ENCODE assay signal across 26 mouse cellular contexts in the genomic region with DNA sequence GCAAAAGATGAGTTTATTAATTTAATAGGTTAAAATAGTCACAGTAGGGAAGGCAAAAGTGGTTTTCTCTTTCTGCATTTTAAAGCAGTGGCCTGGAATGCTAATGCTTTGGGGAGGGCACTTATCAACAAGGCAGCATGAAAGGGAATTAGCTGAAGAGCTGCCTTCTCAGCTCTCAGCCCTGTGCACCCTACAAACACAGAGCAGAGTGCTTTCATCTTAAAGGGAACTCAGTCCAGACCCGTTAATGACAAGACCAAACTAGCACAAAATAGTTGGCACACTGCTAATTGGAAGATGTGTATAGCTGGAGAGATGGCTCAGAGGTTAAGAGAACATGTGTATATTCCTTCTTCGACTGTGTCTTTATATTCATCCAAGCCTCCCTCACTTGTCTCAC.
DNase-seq lines count a peak whose midpoint lies in the region; ATAC-seq and TF ChIP-seq lines count a peak whose summit lies in the region.
"Had no signal": no experiment of that assay in that cellular context is flagged by ENCODE, and none has a peak within 500 bp of the region (broad histone marks: within the 10 kb centered on the region; RNA-seq: fewer than 3 reads in every experiment).

No protein-coding gene starts in this region.

- no peaks in the 10 kb centered on the region for H3K36me3 ChIP-seq in midbrain, embryonic 14.5 days (ENCODE audit: control insufficient read depth, insufficient read depth, low read length)
- no peaks in the 10 kb centered on the region for H3K36me3 ChIP-seq in midbrain, embryonic 11.5 days (ENCODE audit: control insufficient read depth, insufficient read depth, low read length)
- no peaks in the 10 kb centered on the region for H3K36me3 ChIP-seq in midbrain, embryonic 15.5 days (replicated peaks)
- no peaks in the 10 kb centered on the region for H3K36me3 ChIP-seq in midbrain, postnatal 0 days (ENCODE audit: insufficient read depth, low read length)
- H3K36me3 ChIP-seq: embryonic facial prominence, embryonic 13.5 days; embryonic facial prominence, embryonic 15.5 days; forebrain, embryonic 10.5 days had no signal

- no peak overlapping the region for H3K4me2 ChIP-seq in midbrain, embryonic 14.5 days (ENCODE audit: low read length)
- H3K4me2 ChIP-seq in midbrain, embryonic 11.5 days: no peak overlapping the region
- H3K4me2 ChIP-seq in midbrain, embryonic 15.5 days: no peak overlapping the region
- H3K4me2 ChIP-seq in midbrain, postnatal 0 days (ENCODE audit: low read depth, low read length, poor library complexity, severe bottlenecking): no peak overlapping the region
- H3K4me2 ChIP-seq: embryonic facial prominence, embryonic 13.5 days; embryonic facial prominence, embryonic 15.5 days; forebrain, embryonic 13.5 days had no signal

- WGBS in midbrain, embryonic 14.5 days: 66% methylated on average over 2 of the region's 2 CpGs
- 53% methylated on average over 2 of the region's 2 CpGs for WGBS in midbrain, embryonic 11.5 days
- WGBS in midbrain, embryonic 15.5 days: 41% methylated on average over 2 of the region's 2 CpGs
- 49% methylated on average over 2 of the region's 2 CpGs for WGBS in midbrain, postnatal 0 days

- intact Hi-C loops in heart, postnatal 10 days (cut with DNase I): no loop called here

- H3K27me3 ChIP-seq in midbrain, embryonic 14.5 days (ENCODE audit: control insufficient read depth, insufficient read depth, low read length): no peaks in the 10 kb centered on the region
- H3K27me3 ChIP-seq in midbrain, embryonic 11.5 days (ENCODE audit: control insufficient read depth, insufficient read depth, low read length): no peaks in the 10 kb centered on the region
- no peaks in the 10 kb centered on the region for H3K27me3 ChIP-seq in midbrain, embryonic 15.5 days (replicated peaks)
- no peaks in the 10 kb centered on the region for H3K27me3 ChIP-seq in midbrain, postnatal 0 days (ENCODE audit: insufficient read depth, low read length)
- H3K27me3 ChIP-seq: embryonic facial prominence, embryonic 13.5 days; embryonic facial prominence, embryonic 15.5 days; forebrain, embryonic 13.5 days had no signal

- peak; percentile 12 for DNase-seq in heart, adult 11 months
- no peak for DNase-seq in heart, postnatal 10 days
- peak; percentile 24 for DNase-seq in midbrain, embryonic 14.5 days
- DNase-seq in midbrain, embryonic 11.5 days (ENCODE audit: low spot score, missing footprints): no peak
- no peak for DNase-seq in midbrain, postnatal 0 days (ENCODE audit: low spot score)
- no peak for DNase-seq in Muller cell, postnatal 12 days (ENCODE audit: inconsistent ontology term)
- DNase-seq in spleen, adult 12 weeks (ENCODE audit: low spot score): no peak
- DNase-seq: adrenal gland, adult 8-10 months; adrenal gland, postnatal 14 days; adrenal gland, postnatal 36 days; cerebellum, adult 11 months; cerebellum, adult 18-20 months; cerebellum, adult 8-10 months; cerebellum, adult 9-11 months; cerebellum, postnatal 14 days; cerebellum, postnatal 36 days; embryo, embryonic 11 days had no signal

- H3K4me3 ChIP-seq in midbrain, embryonic 14.5 days (replicated peaks; ENCODE audit: low read depth, low read length): no peak overlapping the region
- no peak overlapping the region for H3K4me3 ChIP-seq in midbrain, embryonic 11.5 days (ENCODE audit: low read depth, low read length)
- no peak overlapping the region for H3K4me3 ChIP-seq in midbrain, embryonic 15.5 days
- no peak overlapping the region for H3K4me3 ChIP-seq in midbrain, postnatal 0 days (ENCODE audit: low read depth, low read length)
- H3K4me3 ChIP-seq: embryonic facial prominence, embryonic 13.5 days; embryonic facial prominence, embryonic 15.5 days; erythroblast, embryonic 14.5 days; forebrain, embryonic 10.5 days; forebrain, embryonic 13.5 days had no signal

- no peak for ATAC-seq in midbrain, embryonic 14.5 days (ENCODE audit: low FRiP score, low TSS enrichment)
- ATAC-seq in midbrain, embryonic 11.5 days (ENCODE audit: low FRiP score): no peak
- ATAC-seq in midbrain, embryonic 15.5 days (replicated peaks): peak; percentile 78
- ATAC-seq in midbrain, postnatal 0 days (ENCODE audit: low FRiP score): peak; percentile 52; the same call in 1 of the 2 replicates
- ATAC-seq: activated CD4-positive, CD25-positive, alpha-beta regulatory T cell, adult 4 months; forebrain, embryonic 13.5 days; forebrain, embryonic 16.5 days; Patski had no signal

- H3K27ac ChIP-seq in midbrain, embryonic 14.5 days (replicated peaks; ENCODE audit: low read depth, low read length): no peak overlapping the region
- H3K27ac ChIP-seq in midbrain, embryonic 11.5 days (ENCODE audit: low read depth, low read length): no peak overlapping the region
- no peak overlapping the region for H3K27ac ChIP-seq in midbrain, embryonic 15.5 days
- H3K27ac ChIP-seq in midbrain, postnatal 0 days (ENCODE audit: low read depth, low read length): no peak overlapping the region
- H3K27ac ChIP-seq: embryonic facial prominence, embryonic 13.5 days; embryonic facial prominence, embryonic 15.5 days; forebrain, embryonic 10.5 days; forebrain, embryonic 13.5 days had no signal

- no peaks in the 10 kb centered on the region for H3K9me3 ChIP-seq in midbrain, embryonic 14.5 days (ENCODE audit: control insufficient read depth, low read length)
- H3K9me3 ChIP-seq in midbrain, embryonic 11.5 days (ENCODE audit: control insufficient read depth, low read length): no peaks in the 10 kb centered on the region
- H3K9me3 ChIP-seq in midbrain, embryonic 15.5 days: no peaks in the 10 kb centered on the region
- H3K9me3 ChIP-seq in midbrain, postnatal 0 days (ENCODE audit: low read length): no peaks in the 10 kb centered on the region
- H3K9me3 ChIP-seq: embryonic facial prominence, embryonic 13.5 days; embryonic facial prominence, embryonic 15.5 days; forebrain, embryonic 10.5 days; forebrain, embryonic 13.5 days had no signal

- no peak for TF ChIP-seq CTCF in midbrain, postnatal 0 days (IDR thresholded peaks at IDR 0.05)

- H3K9ac ChIP-seq in midbrain, embryonic 14.5 days (replicated peaks; ENCODE audit: low read length): no peak overlapping the region
- no peak overlapping the region for H3K9ac ChIP-seq in midbrain, embryonic 11.5 days (ENCODE audit: low read length)
- H3K9ac ChIP-seq in midbrain, embryonic 15.5 days: no peak overlapping the region
- no peak overlapping the region for H3K9ac ChIP-seq in midbrain, postnatal 0 days (replicated peaks; ENCODE audit: low read length, poor library complexity, severe bottlenecking)
- H3K9ac ChIP-seq: embryonic facial prominence, embryonic 13.5 days; embryonic facial prominence, embryonic 15.5 days; forebrain, embryonic 13.5 days had no signal

- no peaks in the 10 kb centered on the region for H3K4me1 ChIP-seq in midbrain, embryonic 14.5 days (ENCODE audit: control insufficient read depth, insufficient read depth, low read length)
- H3K4me1 ChIP-seq in midbrain, embryonic 11.5 days (ENCODE audit: control insufficient read depth, insufficient read depth, low read length): no peaks in the 10 kb centered on the region
- H3K4me1 ChIP-seq in midbrain, embryonic 15.5 days: 0 out of 2 replicates have a peak, but pooled peaks cover 5% of the 10 kb centered on the region
- H3K4me1 ChIP-seq in midbrain, postnatal 0 days (ENCODE audit: insufficient read depth, low read length): no peaks in the 10 kb centered on the region
- H3K4me1 ChIP-seq: embryonic facial prominence, embryonic 13.5 days; embryonic facial prominence, embryonic 15.5 days; forebrain, embryonic 10.5 days; forebrain, embryonic 13.5 days had no signal

Comparison
In these comparisons a context has a peak if more than half of its experiments do, and no peak if none do; other contexts are left out.
1. DNase-seq: peak in heart, adult 11 months (single experiment) and midbrain, embryonic 14.5 days (single experiment); none in heart, postnatal 10 days (0 of 2), midbrain, embryonic 11.5 days (single experiment), midbrain, postnatal 0 days (single experiment), Muller cell, postnatal 12 days (single experiment) and spleen, adult 12 weeks (single experiment).
2. ATAC-seq: peak in midbrain, embryonic 15.5 days (single experiment) and midbrain, postnatal 0 days (single experiment); none in midbrain, embryonic 14.5 days (single experiment) and midbrain, embryonic 11.5 days (single experiment).